ENCODE assay signal across 22 mouse cellular contexts in genomic region chr6:125210436-125210835, GRCm38 (mm10). TPM values are rescaled to one million over a fixed set of nuclear protein-coding genes. Genes with fewer than 3 reads are reported as not detected.
DNase-seq lines count a peak whose midpoint lies in the region; ATAC-seq and TF ChIP-seq lines count a peak whose summit lies in the region.
"Had no signal": no experiment of that assay in that cellular context is flagged by ENCODE, and none has a peak within 500 bp of the region (broad histone marks: within the 10 kb centered on the region; RNA-seq: fewer than 3 reads in every experiment).

No protein-coding gene starts in this region.

- peaks cover 12% of the 10 kb centered on the region for H3K27me3 ChIP-seq in E14TG2a.4 (ENCODE audit: insufficient read depth, low read length)

- H3K27ac ChIP-seq in layer of hippocampus, adult 2 months = no peak overlapping the region
- H3K27ac ChIP-seq: heart, embryonic 10.5 days; hindbrain, embryonic 10.5 days; neural tube, embryonic 13.5 days had no signal

- peak; percentile 27 for DNase-seq in CD4-positive, CD25-positive, alpha-beta regulatory T cell, adult 2 months (ENCODE audit: low read depth, low spot score)
- no peak for DNase-seq in layer of hippocampus, adult 2 months (ENCODE audit: low spot score in 2 of 2)
- no peak for DNase-seq in layer of hippocampus, adult 18-20 months (ENCODE audit: low spot score in 2 of 2)
- DNase-seq in ZHBTc4 (ENCODE audit: low read depth, low spot score) = peak; percentile 42
- no peak for DNase-seq in right cerebral cortex, postnatal 10 days (ENCODE audit: low spot score in 2 of 2)
- no peak for DNase-seq in lung, postnatal 14 days
- DNase-seq: cerebellum, adult 18-20 months; gastrocnemius, postnatal 36 days; kidney, adult 9 months; lung, adult 18-20 months; midbrain, embryonic 14.5 days; right cerebral cortex, adult 18-20 months had no signal

- H3K36me3 ChIP-seq in E14TG2a.4 (ENCODE audit: insufficient read depth, low read length) = no peaks in the 10 kb centered on the region
- H3K36me3 ChIP-seq: heart, embryonic 10.5 days; hindbrain, embryonic 10.5 days; neural tube, embryonic 13.5 days had no signal

- peak; percentile 20; the same call in 1 of the 2 replicates for TF ChIP-seq CTCF in layer of hippocampus, adult 2 months (conservative IDR thresholded peaks at IDR 0.05)
- peak; percentile 37 for TF ChIP-seq CTCF in E14TG2a.4 (conservative IDR thresholded peaks at IDR 0.05; ENCODE audit: low read length)

- peaks cover 9% of the 10 kb centered on the region for H3K4me1 ChIP-seq in E14TG2a.4 (replicated peaks; ENCODE audit: low read depth, low read length)
- H3K4me1 ChIP-seq: heart, embryonic 10.5 days; neural tube, embryonic 13.5 days had no signal

- H3K9me3 ChIP-seq in E14TG2a.4 (ENCODE audit: low read length) = no peaks in the 10 kb centered on the region
- H3K9me3 ChIP-seq: heart, embryonic 10.5 days; hindbrain, embryonic 10.5 days; neural tube, embryonic 13.5 days had no signal

- H3K4me3 ChIP-seq in layer of hippocampus, adult 2 months = no peak overlapping the region
- no peak overlapping the region for H3K4me3 ChIP-seq in E14TG2a.4 (replicated peaks; ENCODE audit: low read length)
- H3K4me3 ChIP-seq: heart, embryonic 10.5 days; hindbrain, embryonic 10.5 days; megakaryocyte, embryonic 14.5 days; neural tube, embryonic 13.5 days had no signal

- no peak for ATAC-seq in CD4-positive, CD25-positive, alpha-beta regulatory T cell, adult 4 months
- ATAC-seq: forebrain, embryonic 14.5 days; inflammation-experienced regulatory T-cells, adult 6 months had no signal

RNA-seq across cellular contexts. Expression of gene Vamp1, which starts 4.9 kb away (rescaled TPM):
- 10 to 100 TPM; 17.0 to 28.4 TPM for polyA plus RNA-seq in CD4-positive, CD25-positive, alpha-beta regulatory T cell, adult 4 months (2017; shearing (Covaris generic))
- total RNA-seq in layer of hippocampus, adult 2 months (2021) = 10 to 100 TPM; 83.5 to 83.6 TPM
- 10 to 100 TPM; 82.2 to 86.4 TPM for total RNA-seq in layer of hippocampus, adult 18-20 months (2021)

RNA-seq across cellular contexts. Expression of gene Mrpl51, which starts 18.8 kb away (rescaled TPM):
- polyA plus RNA-seq in CD4-positive, CD25-positive, alpha-beta regulatory T cell, adult 4 months (2017; shearing (Covaris generic)) = 10 to 100 TPM; 67.5 to 77.7 TPM
- 10 to 100 TPM; 70.8 to 75.3 TPM for total RNA-seq in layer of hippocampus, adult 2 months (2021)
- 10 to 100 TPM; 63.2 to 72.2 TPM for total RNA-seq in layer of hippocampus, adult 18-20 months (2021)

RNA-seq across cellular contexts. Expression of gene Ncapd2, which starts 18.9 kb away (rescaled TPM):
- polyA plus RNA-seq in CD4-positive, CD25-positive, alpha-beta regulatory T cell, adult 4 months (2017; shearing (Covaris generic)) = 10 to 100 TPM; 22.6 to 49.4 TPM
- 10 to 100 TPM; 24.3 to 28.5 TPM for total RNA-seq in layer of hippocampus, adult 2 months (2021)
- 10 to 100 TPM; 20.4 to 25.8 TPM for total RNA-seq in layer of hippocampus, adult 18-20 months (2021)

RNA-seq across cellular contexts. Expression of gene Tapbpl, which starts 21.2 kb away (rescaled TPM):
- polyA plus RNA-seq in CD4-positive, CD25-positive, alpha-beta regulatory T cell, adult 4 months (2017; shearing (Covaris generic)) = 100 to 1,000 TPM in 1 of 2 experiments, 10 to 100 TPM in 1; 88.2 to 156 TPM
- total RNA-seq in layer of hippocampus, adult 2 months (2021) = 1 to 10 TPM; 3.2 to 4.2 TPM
- total RNA-seq in layer of hippocampus, adult 18-20 months (2021) = 1 to 10 TPM; 4.1 to 4.4 TPM

RNA-seq across cellular contexts. Expression of gene Cd27, which starts 26.4 kb away (rescaled TPM):
- polyA plus RNA-seq in CD4-positive, CD25-positive, alpha-beta regulatory T cell, adult 4 months (2017; shearing (Covaris generic)) = 100 to 1,000 TPM; 638 to 724 TPM
- not detected for total RNA-seq in layer of hippocampus, adult 2 months (2021)
- total RNA-seq in layer of hippocampus, adult 18-20 months (2021) = not detected
- total RNA-seq: layer of hippocampus, postnatal 25 days; left cerebral cortex, postnatal 25 days had no signal

Comparison
In these comparisons a context has a peak if more than half of its experiments do, and no peak if none do; other contexts are left out.
1. DNase-seq: peak in CD4-positive, CD25-positive, alpha-beta regulatory T cell, adult 2 months (single experiment) and ZHBTc4 (single experiment); none in layer of hippocampus, adult 2 months (0 of 2), layer of hippocampus, adult 18-20 months (0 of 2), right cerebral cortex, postnatal 10 days (0 of 2) and lung, postnatal 14 days (single experiment).